32 mouse cellular contexts compared by ENCODE assay signal in the genomic region with DNA sequence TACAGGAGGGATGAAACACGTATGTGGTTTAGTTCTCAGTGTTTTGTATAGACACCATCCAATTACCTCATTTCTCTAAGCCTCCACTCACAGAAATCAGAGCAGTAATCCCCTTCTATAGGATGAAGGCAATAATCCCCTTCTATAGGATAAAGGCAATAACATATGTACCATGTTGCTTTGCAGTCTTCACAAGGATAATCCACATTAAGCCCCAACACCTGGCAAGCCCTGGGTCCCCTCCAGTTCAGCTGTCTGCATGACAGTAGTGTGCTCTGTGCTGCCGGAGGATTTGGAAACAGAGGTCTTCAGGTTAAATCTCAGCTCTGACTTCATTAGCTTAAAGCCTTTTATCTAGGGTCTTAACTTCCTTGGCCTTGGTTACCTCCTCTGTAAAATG.
"Had no signal": no experiment of that assay in that cellular context is flagged by ENCODE, and none has a peak within 500 bp of the region (broad histone marks: within the 10 kb centered on the region; RNA-seq: fewer than 3 reads in every experiment).

No protein-coding gene starts in this region.

- H3K27me3 ChIP-seq: limb, embryonic 15.5 days; liver, embryonic 12.5 days; liver, embryonic 13.5 days; liver, embryonic 15.5 days; lung, embryonic 15.5 days; megakaryocyte, embryonic 14.5 days; midbrain, embryonic 13.5 days; midbrain, embryonic 15.5 days had no signal

- ATAC-seq: liver, embryonic 12.5 days; liver, postnatal 0 days; lung, postnatal 0 days; midbrain, embryonic 13.5 days; midbrain, embryonic 15.5 days; midbrain, embryonic 16.5 days had no signal

- DNase-seq: left cerebral cortex, postnatal 4 days; liver; liver, embryonic 13.5 days; liver, postnatal 0 days; lung, adult 18-20 months; lung, adult 2 months; lung, embryonic 14.5 days; lung, postnatal 10 days; lung, postnatal 14 days; lung, postnatal 36 days; lung, postnatal 4 days; midbrain, embryonic 14.5 days had no signal

- H3K4me2 ChIP-seq: limb, embryonic 12.5 days; limb, embryonic 13.5 days; limb, embryonic 15.5 days; liver, embryonic 11.5 days; liver, embryonic 12.5 days; liver, embryonic 13.5 days; liver, embryonic 15.5 days; lung, embryonic 14.5 days; lung, embryonic 15.5 days; midbrain, embryonic 11.5 days; midbrain, embryonic 12.5 days; midbrain, embryonic 13.5 days; midbrain, embryonic 15.5 days had no signal

- H3K27ac ChIP-seq: left cerebral cortex, adult 2 months; limb, embryonic 10.5 days; limb, embryonic 12.5 days; limb, embryonic 13.5 days; limb, embryonic 15.5 days; liver, embryonic 12.5 days; liver, embryonic 13.5 days; liver, embryonic 14.5 days; liver, embryonic 15.5 days; lung, embryonic 15.5 days; macrophage; midbrain, embryonic 10.5 days; midbrain, embryonic 12.5 days; midbrain, embryonic 13.5 days; midbrain, embryonic 15.5 days had no signal

- H3K9ac ChIP-seq: limb, embryonic 12.5 days; limb, embryonic 13.5 days; limb, embryonic 15.5 days; liver, embryonic 12.5 days; liver, embryonic 13.5 days; liver, embryonic 14.5 days; liver, embryonic 15.5 days; liver, postnatal 0 days; lung, embryonic 14.5 days; lung, embryonic 15.5 days; midbrain, embryonic 12.5 days; midbrain, embryonic 13.5 days; midbrain, embryonic 15.5 days had no signal

- H3K36me3 ChIP-seq: limb, embryonic 10.5 days; limb, embryonic 12.5 days; limb, embryonic 13.5 days; limb, embryonic 15.5 days; liver, embryonic 12.5 days; liver, embryonic 13.5 days; liver, embryonic 15.5 days; lung, embryonic 15.5 days; midbrain, embryonic 10.5 days; midbrain, embryonic 12.5 days had no signal

- H3K4me1 ChIP-seq: limb, embryonic 10.5 days; limb, embryonic 12.5 days; limb, embryonic 13.5 days; limb, embryonic 15.5 days; liver, embryonic 12.5 days; liver, embryonic 13.5 days; liver, embryonic 15.5 days; lung, embryonic 15.5 days; megakaryocyte, embryonic 14.5 days; midbrain, embryonic 12.5 days; midbrain, embryonic 13.5 days; midbrain, embryonic 15.5 days had no signal

- H3K4me3 ChIP-seq: left cerebral cortex, adult 2 months; limb, embryonic 10.5 days; limb, embryonic 12.5 days; limb, embryonic 13.5 days; limb, embryonic 15.5 days; liver, embryonic 12.5 days; liver, embryonic 13.5 days; liver, embryonic 15.5 days; lung, embryonic 15.5 days; megakaryocyte, embryonic 14.5 days; midbrain, embryonic 10.5 days; midbrain, embryonic 12.5 days; midbrain, embryonic 13.5 days; midbrain, embryonic 15.5 days; myocyte had no signal

- H3K9me3 ChIP-seq: limb, embryonic 10.5 days; limb, embryonic 12.5 days; limb, embryonic 13.5 days; limb, embryonic 15.5 days; liver, embryonic 15.5 days; lung, embryonic 15.5 days; megakaryocyte, embryonic 14.5 days; midbrain, embryonic 10.5 days; midbrain, embryonic 12.5 days; midbrain, embryonic 13.5 days; midbrain, embryonic 15.5 days had no signal
